Mouse (Mus musculus): Measurements from ENCODE around the gene Mgmt. TPM values are rescaled to one million over a fixed set of nuclear protein-coding genes. Genes with fewer than 3 reads are reported as not detected.

Mgmt gene
- total RNA-seq, 1 experiment from 2014 or later = 6.0 TPM

GRCm38 (mm10) chr7:137001783-137002182 is 107.4 kb downstream of the Mgmt start:
- DNase-seq = peak; percentile 64

GRCm38 (mm10) chr7:137002431-137002830 is 108.0 kb downstream of the Mgmt start:
- DNase-seq = no peak

- DNase-seq = no peak
Measured at GRCm38 (mm10) chr7:137005293-137005692, 110.9 kb downstream of the Mgmt start.

GRCm38 (mm10) chr7:137008321-137008720 is 113.9 kb downstream of the Mgmt start:
- no peak for DNase-seq

GRCm38 (mm10) chr7:137009732-137010275 is 115.4 kb downstream of the Mgmt start:
- no peak for DNase-seq

GRCm38 (mm10) chr7:137010451-137010850 is 116.0 kb downstream of the Mgmt start:
- no peak for DNase-seq

GRCm38 (mm10) chr7:137012687-137013086 is 118.3 kb downstream of the Mgmt start:
- no peak for DNase-seq

GRCm38 (mm10) chr7:137013433-137013832 is 119.0 kb downstream of the Mgmt start:
- DNase-seq = no peak

- DNase-seq = no peak
Measured at GRCm38 (mm10) chr7:137018614-137019013, 124.2 kb downstream of the Mgmt start.

- no peak for DNase-seq
Measured at GRCm38 (mm10) chr7:137020195-137020594, 125.8 kb downstream of the Mgmt start.

- DNase-seq = no peak
Measured at GRCm38 (mm10) chr7:137030789-137031188, 136.4 kb downstream of the Mgmt start.

- no peak for DNase-seq
Measured at GRCm38 (mm10) chr7:137033177-137033576, 138.8 kb downstream of the Mgmt start.

- no peak for DNase-seq
Measured at GRCm38 (mm10) chr7:137034986-137035385, 140.6 kb downstream of the Mgmt start.

- DNase-seq = no peak
Measured at GRCm38 (mm10) chr7:137035916-137036315, 141.5 kb downstream of the Mgmt start.

GRCm38 (mm10) chr7:137037471-137037870 is 143.1 kb downstream of the Mgmt start:
- no peak for DNase-seq

GRCm38 (mm10) chr7:137037872-137038271 is 143.5 kb downstream of the Mgmt start:
- no peak for DNase-seq

- DNase-seq = no peak
Measured at GRCm38 (mm10) chr7:137038311-137038945, 144.0 kb downstream of the Mgmt start.

- no peak for DNase-seq
Measured at GRCm38 (mm10) chr7:137038946-137039320, 144.5 kb downstream of the Mgmt start.

GRCm38 (mm10) chr7:137040646-137041045 is 146.2 kb downstream of the Mgmt start:
- DNase-seq = no peak

GRCm38 (mm10) chr7:137046891-137047290 is 152.5 kb downstream of the Mgmt start:
- no peak for DNase-seq

GRCm38 (mm10) chr7:137048086-137048922 is 153.9 kb downstream of the Mgmt start:
- peak; percentile 41 for DNase-seq

GRCm38 (mm10) chr7:137054343-137054742 is 159.9 kb downstream of the Mgmt start:
- DNase-seq = no peak

GRCm38 (mm10) chr7:137056126-137056525 is 161.7 kb downstream of the Mgmt start:
- DNase-seq = no peak
